ENCODE assay signal across 8 mouse cellular contexts in genomic region chr15:36987211-36987877, GRCm38 (mm10). TPM values are rescaled to one million over a fixed set of nuclear protein-coding genes. Genes with fewer than 3 reads are reported as not detected.
DNase-seq lines count a peak whose midpoint lies in the region; ATAC-seq and TF ChIP-seq lines count a peak whose summit lies in the region.

No protein-coding gene starts in this region.

- ATAC-seq in midbrain, embryonic 11.5 days (ENCODE audit: low FRiP score), result no peak
- ATAC-seq in midbrain, embryonic 15.5 days (replicated peaks), result no peak
- ATAC-seq in hindbrain, embryonic 15.5 days (ENCODE audit: low FRiP score, low read depth), result no peak
- no peak for ATAC-seq in erythroid progenitor cell, adult 5-6 weeks (replicated peaks; ENCODE audit: low FRiP score, poor library complexity, severe bottlenecking)

- no peak for TF ChIP-seq POLR2A in olfactory bulb, adult 2 months (IDR thresholded peaks at IDR 0.05; ENCODE audit: insufficient read depth, low read depth, low read length)

- H3K27ac ChIP-seq in midbrain, embryonic 11.5 days (ENCODE audit: low read depth, low read length), result peak overlapping the region; percentile 5; the same call in 1 of the 2 replicates
- no peak overlapping the region for H3K27ac ChIP-seq in midbrain, embryonic 15.5 days
- H3K27ac ChIP-seq in hindbrain, embryonic 15.5 days (replicated peaks), result peak overlapping the region; percentile 14; the same call in 1 of the 2 replicates
- H3K27ac ChIP-seq in olfactory bulb, adult 2 months (ENCODE audit: insufficient read depth, low read depth, low read length), result peak overlapping the region; percentile 6; the same call in 1 of the 2 replicates

- no peaks in the 10 kb centered on the region for H3K9me3 ChIP-seq in midbrain, embryonic 11.5 days (ENCODE audit: control insufficient read depth, low read length)
- no peaks in the 10 kb centered on the region for H3K9me3 ChIP-seq in midbrain, embryonic 15.5 days
- H3K9me3 ChIP-seq in hindbrain, embryonic 15.5 days, result no peaks in the 10 kb centered on the region

- WGBS in midbrain, embryonic 11.5 days, result 76% methylated on average over 6 of the region's 6 CpGs
- WGBS in midbrain, embryonic 15.5 days, result 53% methylated on average over 6 of the region's 6 CpGs
- WGBS in hindbrain, embryonic 15.5 days, result 54% methylated on average over 6 of the region's 6 CpGs
- WGBS in olfactory bulb, adult 2 months, result 49% methylated on average over 6 of the region's 6 CpGs

- H3K4me3 ChIP-seq in midbrain, embryonic 11.5 days (ENCODE audit: low read depth, low read length), result no peak overlapping the region
- no peak overlapping the region for H3K4me3 ChIP-seq in midbrain, embryonic 15.5 days
- no peak overlapping the region for H3K4me3 ChIP-seq in hindbrain, embryonic 15.5 days
- H3K4me3 ChIP-seq in olfactory bulb, adult 2 months (ENCODE audit: insufficient read depth, low read depth, low read length), result no peak overlapping the region

- H3K9ac ChIP-seq in midbrain, embryonic 11.5 days (ENCODE audit: low read length), result no peak overlapping the region
- H3K9ac ChIP-seq in midbrain, embryonic 15.5 days, result no peak overlapping the region
- no peak overlapping the region for H3K9ac ChIP-seq in hindbrain, embryonic 15.5 days

- peak; percentile 20 to 26 for DNase-seq in cerebellum, postnatal 14 days
- DNase-seq in cerebellum, adult 8-10 months, result no peak
- DNase-seq in midbrain, embryonic 11.5 days (ENCODE audit: low spot score, missing footprints), result no peak
- no peak for DNase-seq in spleen, postnatal 4 days (ENCODE audit: low spot score in 2 of 2)

- peaks cover 19% of the 10 kb centered on the region for H3K4me1 ChIP-seq in midbrain, embryonic 11.5 days (ENCODE audit: control insufficient read depth, insufficient read depth, low read length)
- 0 out of 2 replicates have a peak, but pooled peaks cover 4% of the 10 kb centered on the region for H3K4me1 ChIP-seq in midbrain, embryonic 15.5 days
- H3K4me1 ChIP-seq in hindbrain, embryonic 15.5 days (replicated peaks), result peaks cover 11% of the 10 kb centered on the region
- H3K4me1 ChIP-seq in olfactory bulb, adult 2 months (ENCODE audit: control insufficient read depth, insufficient read depth, low read length), result peaks cover 4% of the 10 kb centered on the region; the same call in 1 of the 2 replicates

- H3K27me3 ChIP-seq in midbrain, embryonic 11.5 days (ENCODE audit: control insufficient read depth, insufficient read depth, low read length), result no peaks in the 10 kb centered on the region
- H3K27me3 ChIP-seq in midbrain, embryonic 15.5 days (replicated peaks), result no peaks in the 10 kb centered on the region
- no peaks in the 10 kb centered on the region for H3K27me3 ChIP-seq in hindbrain, embryonic 15.5 days

- H3K36me3 ChIP-seq in midbrain, embryonic 11.5 days (ENCODE audit: control insufficient read depth, insufficient read depth, low read length), result no peaks in the 10 kb centered on the region
- no peaks in the 10 kb centered on the region for H3K36me3 ChIP-seq in midbrain, embryonic 15.5 days (replicated peaks)
- H3K36me3 ChIP-seq in hindbrain, embryonic 15.5 days, result 0 out of 2 replicates have a peak, but pooled peaks cover under 1% of the 10 kb centered on the region

- TF ChIP-seq CTCF in olfactory bulb, adult 2 months (IDR thresholded peaks at IDR 0.05; ENCODE audit: insufficient read depth, low read depth, low read length), result no peak

- no peak overlapping the region for H3K4me2 ChIP-seq in midbrain, embryonic 11.5 days
- H3K4me2 ChIP-seq in midbrain, embryonic 15.5 days, result no peak overlapping the region
- H3K4me2 ChIP-seq in hindbrain, embryonic 15.5 days, result no peak overlapping the region

RNA-seq across cellular contexts. Expression of gene Zfp706, which starts 20.2 kb away (rescaled TPM):
- 423 and 440 TPM in 2 replicates for polyA plus RNA-seq in midbrain, embryonic 11.5 days (2014; fragmentation: Nextera tagmentation; extraction: Ambion mirVana)
- polyA plus RNA-seq in midbrain, embryonic 15.5 days (2015; fragmentation: Nextera tagmentation; extraction: Ambion mirVana), result 414 TPM in 2 replicates
- polyA plus RNA-seq in hindbrain, embryonic 15.5 days (2015; fragmentation: Nextera tagmentation; extraction: Ambion mirVana), result 407 and 424 TPM in 2 replicates
- polyA plus RNA-seq in olfactory bulb, adult 2 months (2012; ENCODE audit: insufficient read depth, insufficient read length, low replicate concordance, missing spikeins), result not detected in 2 replicates
- 44.9 and 71.7 TPM in 2 replicates for total RNA-seq in erythroid progenitor cell, adult 5-6 weeks (2015; ENCODE audit: low replicate concordance)
- total RNA-seq in erythroid progenitor cell, adult 5-6 weeks (2017; ENCODE audit: low replicate concordance), result 7.3 and 18.0 TPM in 2 replicates

Comparison
In these comparisons a context has a peak if more than half of its experiments do, and no peak if none do; other contexts are left out.
1. DNase-seq: peak in cerebellum, postnatal 14 days (2 of 2); none in cerebellum, adult 8-10 months (single experiment), midbrain, embryonic 11.5 days (single experiment) and spleen, postnatal 4 days (0 of 2).
2. RNA of gene Zfp706, which starts 20.2 kb away (polyA plus RNA-seq): 423 to 440 TPM in midbrain, embryonic 11.5 days, 414 TPM in midbrain, embryonic 15.5 days and 407 to 424 TPM in hindbrain, embryonic 15.5 days; not detected in olfactory bulb, adult 2 months; every median in the first group is over 10 times any median in the second.